Mouse (Mus musculus) neutrophil, adult 59 days (primary cell): Measurements from ENCODE around the gene Cyp2b9. TPM values are rescaled to one million over a fixed set of nuclear protein-coding genes. Genes with fewer than 3 reads are reported as not detected.

Experiments
- total RNA-seq, 2 experiments: library from RNA; stranded (reverse); gene quantifications; 1 replicate in 1 of 2; 2 replicates in 1 of 2; pipeline ENCODE4 v1.2.4; 2023

The Cyp2b9 gene
- total RNA-seq = under 1 TPM; 0.42 to 0.46 TPM

GRCm38 (mm10) chr7:26173111-26173510 is at the start of gene Cyp2b9:
TSS of gene Cyp2b9 (plus strand) at chr7:26173411.

GRCm38 (mm10) chr7:26260034-26260433 is 86.8 kb downstream of the Cyp2b9 start, which contains the start of gene Vmn1r184:
TSS of gene Vmn1r184 (plus strand) at chr7:26260334.

Other genes with a start within 250 kb of the Cyp2b9 start
- not detected for gene Cyp2b13, start 111.9 kb upstream of the Cyp2b9 start, total RNA-seq
- gene Vmn1r184, start 86.9 kb downstream of the Cyp2b9 start, total RNA-seq = not detected
- not detected for gene Cyp2a4, start 133.8 kb downstream of the Cyp2b9 start, total RNA-seq
- gene Nlrp9c, start 230.3 kb downstream of the Cyp2b9 start, total RNA-seq = not detected